Mouse (Mus musculus): ENCODE results near the gene Wwc2. TPM values are rescaled to one million over a fixed set of nuclear protein-coding genes. Genes with fewer than 3 reads are reported as not detected.

Wwc2 gene
- polyA plus RNA-seq, 1 experiment from 2014 or later = 10.6 TPM

DNA sequence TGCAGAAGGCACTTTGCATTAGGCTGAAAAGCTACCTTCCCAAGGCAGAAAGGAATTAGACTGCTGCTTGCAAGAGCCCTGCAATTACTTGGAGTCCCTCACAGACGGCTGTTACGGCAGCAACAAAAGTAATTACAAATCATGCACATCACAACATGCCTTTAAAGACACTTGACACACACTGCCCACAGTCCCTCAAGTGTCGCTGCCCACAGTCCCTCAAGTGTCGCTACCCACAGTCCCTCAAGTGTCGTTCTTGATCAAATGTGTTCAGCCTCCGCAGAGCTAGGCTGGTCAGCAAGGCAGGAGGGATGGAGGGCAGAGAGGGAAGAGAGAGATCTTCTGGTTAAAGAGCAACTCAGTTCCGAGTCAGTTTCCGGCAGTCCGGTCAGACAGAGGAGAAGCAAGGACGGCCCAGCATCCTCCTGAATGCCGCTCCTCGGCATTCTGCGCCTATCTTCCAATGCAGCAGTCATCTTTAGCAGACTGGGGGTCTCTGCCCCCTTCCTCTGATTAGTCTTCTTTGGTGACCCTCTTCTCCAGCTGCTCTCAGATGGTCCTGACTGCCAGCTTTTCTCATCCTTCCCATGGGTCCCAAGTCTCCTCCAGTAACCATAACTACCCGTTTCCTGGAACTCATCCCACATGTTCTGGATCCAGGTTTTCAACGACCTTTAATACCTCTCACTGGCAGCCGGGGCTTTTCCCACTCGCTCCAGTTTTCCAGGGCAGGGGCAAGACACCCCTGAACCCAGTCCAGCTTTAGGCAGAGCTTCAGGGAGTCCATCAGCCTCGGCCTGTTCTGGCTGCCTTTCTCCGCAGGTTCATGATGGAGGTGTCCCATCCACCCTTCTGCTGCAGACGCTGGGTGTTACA lies 23.4 kb downstream of the Wwc2 start:
- H3K9ac ChIP-seq (ENCODE audit: low read length) = no peak overlapping the region
- H3K27me3 ChIP-seq (replicated peaks; ENCODE audit: control insufficient read depth, insufficient read depth, low read length) = no peaks in the 10 kb centered on the region
- H3K4me3 ChIP-seq (ENCODE audit: low read depth, low read length) = no peak overlapping the region
- H3K27ac ChIP-seq (ENCODE audit: low read depth) = no peak overlapping the region
- no peaks in the 10 kb centered on the region for H3K9me3 ChIP-seq (ENCODE audit: control insufficient read depth, low read length)
- no peak overlapping the region for H3K4me2 ChIP-seq (ENCODE audit: low read length)
- ATAC-seq (replicated peaks; ENCODE audit: low FRiP score, low TSS enrichment, low read depth) = no peak
- no peak for DNase-seq (ENCODE audit: low spot score)
- H3K36me3 ChIP-seq (ENCODE audit: control insufficient read depth, insufficient read depth, low read length) = no peaks in the 10 kb centered on the region
- 62% methylated on average over 20 of the region's 20 CpGs for WGBS
- peaks cover 6% of the 10 kb centered on the region for H3K4me1 ChIP-seq (replicated peaks; ENCODE audit: control insufficient read depth, insufficient read depth, low read length)

DNA sequence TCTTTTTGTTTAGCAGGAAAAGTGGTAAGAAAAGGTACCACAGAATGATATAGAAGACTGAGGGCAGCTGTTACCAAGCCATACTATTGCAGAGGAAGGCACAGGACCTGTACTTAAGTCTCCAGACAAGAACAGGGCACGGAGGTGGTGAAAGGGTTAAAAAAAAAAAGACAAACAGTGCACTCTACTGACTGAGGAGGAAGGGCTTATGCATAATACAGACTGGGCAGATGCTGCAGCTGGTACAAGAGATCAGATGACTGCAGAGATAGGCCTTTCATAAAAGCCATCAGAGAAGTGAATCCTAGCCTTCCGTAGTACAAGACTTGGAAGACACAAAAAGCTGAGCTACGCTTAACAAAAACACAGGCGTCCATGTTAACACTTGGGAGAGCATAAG lies 28.2 kb downstream of the Wwc2 start:
- Histone ChIP-seq H3K4me3 (ENCODE audit: low read depth, low read length) (no peak overlapping the region), H3K36me3 (ENCODE audit: control insufficient read depth, insufficient read depth, low read length) (no peaks in the 10 kb centered on the region), H3K27ac (ENCODE audit: low read depth) (no peak overlapping the region), H3K9me3 (ENCODE audit: control insufficient read depth, low read length) (no peaks in the 10 kb centered on the region), H3K4me1 (replicated peaks; ENCODE audit: control insufficient read depth, insufficient read depth, low read length) (peaks cover 13% of the 10 kb centered on the region), H3K27me3 (replicated peaks; ENCODE audit: control insufficient read depth, insufficient read depth, low read length) (no peaks in the 10 kb centered on the region), H3K9ac (ENCODE audit: low read length) (no peak overlapping the region), H3K4me2 (ENCODE audit: low read length) (no peak overlapping the region)
- 55% methylated on average over 4 of the region's 4 CpGs for WGBS
- no peak for DNase-seq (ENCODE audit: low spot score)
- no peak for ATAC-seq (replicated peaks; ENCODE audit: low FRiP score, low TSS enrichment, low read depth)

DNA sequence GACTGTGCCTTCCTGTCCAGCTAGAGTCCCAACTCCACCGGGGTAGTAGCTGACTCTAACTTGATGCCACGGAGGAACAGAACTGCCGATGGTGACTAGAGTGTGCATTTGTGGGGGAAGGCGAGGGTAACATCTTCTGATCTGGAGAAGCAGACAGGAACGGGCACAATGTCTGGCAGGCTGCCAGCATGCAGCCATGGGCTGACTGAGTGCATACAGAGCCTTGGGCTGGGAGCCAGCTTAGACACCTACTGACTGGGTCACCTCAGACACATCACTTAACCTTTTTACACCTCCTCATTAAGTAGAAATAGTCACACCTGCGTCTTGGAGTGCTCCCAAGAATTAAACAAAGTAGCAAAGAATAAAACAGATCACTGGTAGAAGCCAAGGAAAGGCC lies 28.7 kb downstream of the Wwc2 start:
- Histone ChIP-seq H3K4me3 (ENCODE audit: low read depth, low read length) (no peak overlapping the region), H3K4me2 (ENCODE audit: low read length) (no peak overlapping the region), H3K27ac (ENCODE audit: low read depth) (no peak overlapping the region), H3K36me3 (ENCODE audit: control insufficient read depth, insufficient read depth, low read length) (no peaks in the 10 kb centered on the region), H3K9me3 (ENCODE audit: control insufficient read depth, low read length) (no peaks in the 10 kb centered on the region), H3K9ac (ENCODE audit: low read length) (no peak overlapping the region), H3K27me3 (replicated peaks; ENCODE audit: control insufficient read depth, insufficient read depth, low read length) (no peaks in the 10 kb centered on the region), H3K4me1 (replicated peaks; ENCODE audit: control insufficient read depth, insufficient read depth, low read length) (peaks cover 13% of the 10 kb centered on the region)
- DNase-seq (ENCODE audit: low spot score) (no peak), ATAC-seq (replicated peaks; ENCODE audit: low FRiP score, low TSS enrichment, low read depth) (no peak)
- WGBS = 56% methylated on average over 6 of the region's 6 CpGs

DNA sequence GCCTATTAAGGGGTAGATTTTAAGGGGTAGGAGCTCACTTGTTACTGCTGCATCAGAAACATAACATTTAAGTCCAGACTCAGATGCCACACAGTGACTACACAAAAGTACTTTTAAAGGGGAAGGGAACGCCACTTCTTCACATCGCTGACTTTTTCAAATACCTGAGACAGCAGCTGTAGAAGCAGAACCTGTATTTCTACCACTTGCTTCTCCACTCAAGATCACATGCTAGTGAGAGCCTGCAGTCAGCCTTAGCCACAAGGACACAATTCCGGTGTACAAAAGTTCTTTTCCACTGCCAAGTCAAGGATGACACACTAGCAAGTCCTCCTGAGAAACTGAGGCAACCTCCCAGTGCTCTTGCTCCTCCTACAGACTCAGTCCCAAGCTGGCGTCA lies 33.2 kb downstream of the Wwc2 start:
- WGBS = 94% methylated on average over 4 of the region's 4 CpGs
- Histone ChIP-seq H3K4me1 (replicated peaks; ENCODE audit: control insufficient read depth, insufficient read depth, low read length) (peaks cover 9% of the 10 kb centered on the region), H3K9me3 (ENCODE audit: control insufficient read depth, low read length) (no peaks in the 10 kb centered on the region), H3K27me3 (replicated peaks; ENCODE audit: control insufficient read depth, insufficient read depth, low read length) (no peaks in the 10 kb centered on the region), H3K36me3 (ENCODE audit: control insufficient read depth, insufficient read depth, low read length) (no peaks in the 10 kb centered on the region), H3K4me2 (ENCODE audit: low read length) (no peak overlapping the region), H3K27ac (ENCODE audit: low read depth) (no peak overlapping the region), H3K4me3 (ENCODE audit: low read depth, low read length) (no peak overlapping the region), H3K9ac (ENCODE audit: low read length) (no peak overlapping the region)
- ATAC-seq (replicated peaks; ENCODE audit: low FRiP score, low TSS enrichment, low read depth) = no peak
- no peak for DNase-seq (ENCODE audit: low spot score)

DNA sequence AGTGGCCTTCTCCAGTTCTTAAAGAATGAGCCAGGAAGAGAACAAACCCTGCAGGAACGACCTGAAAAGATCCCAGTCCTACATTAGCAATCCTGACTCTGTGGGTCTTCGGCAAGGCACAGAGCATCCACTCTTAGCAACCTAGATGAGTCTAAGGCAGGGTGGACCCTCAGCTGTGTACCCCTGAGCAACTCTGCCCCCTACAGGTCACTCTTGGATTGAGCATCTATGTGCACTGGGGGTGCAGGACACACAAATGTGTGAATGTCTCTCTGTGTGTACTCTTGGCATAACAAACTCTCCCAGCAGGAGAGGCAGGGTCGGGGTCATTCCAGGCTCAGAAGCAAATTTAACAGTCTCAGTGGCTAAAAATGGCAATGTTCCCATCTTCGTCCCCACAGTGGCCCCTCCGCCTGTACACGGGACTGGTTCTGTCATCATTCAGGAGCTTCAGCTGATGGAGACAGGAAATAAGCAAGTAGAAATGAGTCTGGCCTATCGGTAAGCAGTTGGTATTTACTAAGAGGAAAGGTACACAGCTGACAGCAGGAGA lies 39.3 kb downstream of the Wwc2 start:
- no peak overlapping the region for H3K9ac ChIP-seq (ENCODE audit: low read length)
- H3K27me3 ChIP-seq (replicated peaks; ENCODE audit: control insufficient read depth, insufficient read depth, low read length) = no peaks in the 10 kb centered on the region
- 55% methylated on average over 7 of the region's 7 CpGs for WGBS
- ATAC-seq (replicated peaks; ENCODE audit: low FRiP score, low TSS enrichment, low read depth) = no peak
- H3K4me2 ChIP-seq (ENCODE audit: low read length) = no peak overlapping the region
- no peaks in the 10 kb centered on the region for H3K9me3 ChIP-seq (ENCODE audit: control insufficient read depth, low read length)
- no peak overlapping the region for H3K4me3 ChIP-seq (ENCODE audit: low read depth, low read length)
- no peak overlapping the region for H3K27ac ChIP-seq (ENCODE audit: low read depth)
- no peaks in the 10 kb centered on the region for H3K36me3 ChIP-seq (ENCODE audit: control insufficient read depth, insufficient read depth, low read length)
- DNase-seq (ENCODE audit: low spot score) = no peak
- H3K4me1 ChIP-seq (replicated peaks; ENCODE audit: control insufficient read depth, insufficient read depth, low read length) = peaks cover 12% of the 10 kb centered on the region

DNA sequence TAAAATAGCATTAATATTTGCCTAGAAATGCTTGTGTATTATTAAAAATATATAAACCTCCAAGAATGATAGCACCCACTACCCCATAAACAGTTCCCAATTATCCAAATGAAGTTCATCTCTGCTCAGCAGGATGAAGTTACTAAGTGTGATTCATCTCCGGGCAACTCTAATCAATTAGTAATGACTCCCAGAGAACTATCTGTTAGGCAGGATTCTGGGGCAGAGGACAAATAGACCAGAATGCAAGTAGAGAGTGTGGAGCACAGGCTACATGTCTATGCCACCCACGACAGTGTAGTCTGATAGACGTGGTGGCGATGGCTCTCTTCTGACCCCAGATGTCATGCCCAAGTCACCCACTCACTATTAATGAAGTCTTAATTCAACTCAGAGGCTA lies 41.9 kb downstream of the Wwc2 start:
- no peaks in the 10 kb centered on the region for H3K36me3 ChIP-seq (ENCODE audit: control insufficient read depth, insufficient read depth, low read length)
- H3K4me1 ChIP-seq (replicated peaks; ENCODE audit: control insufficient read depth, insufficient read depth, low read length) = peaks cover 12% of the 10 kb centered on the region
- no peak for ATAC-seq (replicated peaks; ENCODE audit: low FRiP score, low TSS enrichment, low read depth)
- no peaks in the 10 kb centered on the region for H3K27me3 ChIP-seq (replicated peaks; ENCODE audit: control insufficient read depth, insufficient read depth, low read length)
- no peaks in the 10 kb centered on the region for H3K9me3 ChIP-seq (ENCODE audit: control insufficient read depth, low read length)
- no peak overlapping the region for H3K9ac ChIP-seq (ENCODE audit: low read length)
- H3K4me2 ChIP-seq (ENCODE audit: low read length) = no peak overlapping the region
- no peak overlapping the region for H3K4me3 ChIP-seq (ENCODE audit: low read depth, low read length)
- WGBS = 82% methylated on average over 4 of the region's 4 CpGs
- no peak for DNase-seq (ENCODE audit: low spot score)
- H3K27ac ChIP-seq (ENCODE audit: low read depth) = no peak overlapping the region

DNA sequence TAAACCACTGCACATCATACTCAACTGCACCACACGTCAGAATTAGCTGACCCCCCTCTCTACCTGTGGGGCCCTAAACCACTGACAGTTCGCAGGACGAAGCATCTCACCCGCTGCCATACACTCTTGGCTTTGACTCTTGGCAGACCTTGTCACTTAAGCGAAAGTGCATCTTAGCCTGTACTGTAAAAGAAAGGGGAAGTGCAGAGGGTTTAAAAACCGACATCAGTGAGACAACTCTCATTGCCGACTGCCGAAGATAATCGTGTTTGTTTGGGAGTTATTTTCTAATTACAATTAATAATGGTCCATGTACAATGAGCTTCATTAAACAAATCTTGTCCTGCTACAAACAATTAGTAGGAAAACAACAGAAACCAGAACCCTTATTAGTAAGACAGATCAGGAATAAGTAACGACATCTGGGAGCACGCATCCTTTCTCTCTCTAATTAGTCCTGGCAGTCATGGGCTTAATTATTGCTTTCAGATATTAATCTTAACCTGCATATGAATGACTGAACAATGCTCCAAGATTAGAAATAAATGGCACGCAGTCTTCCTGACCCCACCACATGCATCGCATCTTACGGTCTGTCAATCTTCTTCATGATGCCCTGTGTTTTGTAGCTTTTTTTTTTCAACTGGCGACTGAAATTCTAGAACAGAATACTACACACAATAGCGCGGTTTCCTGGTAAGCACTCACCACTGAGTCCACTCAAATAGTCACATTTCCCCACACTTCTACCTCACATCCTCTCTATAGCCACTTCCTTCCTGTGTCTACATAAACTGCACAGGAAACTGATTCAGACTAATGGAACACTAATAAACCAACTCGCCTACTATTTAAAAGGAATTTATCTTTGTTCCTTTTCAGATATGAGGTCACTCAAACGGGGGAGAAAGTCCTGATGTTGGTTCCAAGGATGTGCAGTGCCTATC lies 42.8 kb downstream of the Wwc2 start:
- Histone ChIP-seq H3K4me1 (replicated peaks; ENCODE audit: control insufficient read depth, insufficient read depth, low read length) (peaks cover 12% of the 10 kb centered on the region), H3K9me3 (ENCODE audit: control insufficient read depth, low read length) (no peaks in the 10 kb centered on the region), H3K4me2 (ENCODE audit: low read length) (no peak overlapping the region; the same call in 1 of the 2 replicates), H3K9ac (ENCODE audit: low read length) (no peak overlapping the region), H3K4me3 (ENCODE audit: low read depth, low read length) (no peak overlapping the region), H3K36me3 (ENCODE audit: control insufficient read depth, insufficient read depth, low read length) (no peaks in the 10 kb centered on the region), H3K27me3 (replicated peaks; ENCODE audit: control insufficient read depth, insufficient read depth, low read length) (no peaks in the 10 kb centered on the region), H3K27ac (ENCODE audit: low read depth) (peak overlapping the region; percentile 23)
- no peak for ATAC-seq (replicated peaks; ENCODE audit: low FRiP score, low TSS enrichment, low read depth)
- 66% methylated on average over 19 of the region's 19 CpGs for WGBS
- no peak for DNase-seq (ENCODE audit: low spot score)

DNA sequence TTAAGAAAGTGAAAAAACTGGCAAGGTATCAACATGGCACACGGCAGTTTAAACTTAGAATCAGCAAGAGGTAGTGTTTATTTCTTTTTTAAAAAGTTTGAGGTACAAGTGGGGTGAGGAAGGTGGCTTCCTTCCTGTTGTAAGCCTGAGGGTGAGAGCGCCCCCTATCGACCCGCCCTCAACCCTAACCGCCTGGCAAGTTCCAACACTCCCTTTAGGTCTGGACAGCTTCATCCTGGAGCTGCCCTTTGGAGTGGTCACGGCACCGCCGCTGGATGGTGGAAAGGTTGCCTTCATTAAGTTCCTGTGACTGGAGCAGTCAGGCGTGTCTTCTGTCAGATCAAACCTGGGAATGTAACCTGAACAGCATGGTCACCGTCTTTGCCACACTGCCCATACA lies 47.7 kb downstream of the Wwc2 start:
- Histone ChIP-seq H3K9me3 (ENCODE audit: control insufficient read depth, low read length) (no peaks in the 10 kb centered on the region), H3K4me1 (replicated peaks; ENCODE audit: control insufficient read depth, insufficient read depth, low read length) (peaks cover 12% of the 10 kb centered on the region; the same call in 1 of the 2 replicates), H3K27ac (ENCODE audit: low read depth) (no peak overlapping the region), H3K27me3 (replicated peaks; ENCODE audit: control insufficient read depth, insufficient read depth, low read length) (no peaks in the 10 kb centered on the region), H3K36me3 (ENCODE audit: control insufficient read depth, insufficient read depth, low read length) (no peaks in the 10 kb centered on the region), H3K4me3 (ENCODE audit: low read depth, low read length) (no peak overlapping the region), H3K9ac (ENCODE audit: low read length) (no peak overlapping the region), H3K4me2 (ENCODE audit: low read length) (no peak overlapping the region)
- DNase-seq (ENCODE audit: low spot score) (no peak), ATAC-seq (replicated peaks; ENCODE audit: low FRiP score, low TSS enrichment, low read depth) (no peak)
- WGBS = 64% methylated on average over 10 of the region's 10 CpGs
